Mouse (Mus musculus) embryonic facial prominence, embryonic 14.5 days (tissue): Measurements from ENCODE around the gene Phlpp1. TPM values are rescaled to one million over a fixed set of nuclear protein-coding genes. Genes with fewer than 3 reads are reported as not detected.
"Not testable (repeated sequence)": the region's sequence is repeated elsewhere in the genome, so short reads cannot be mapped to it uniquely, and the experiment has no call there.

Source experiments
- ATAC-seq: fragments of 200-750 bp; cut with Nextera tagmentation; 2 replicates; pipeline ENCODE4 v1.8.0; 2017; ENCODE audit warnings: low read depth, moderate number of reproducible peaks, moderate TSS enrichment
- DNase-seq: peaks from one replicate; pipeline ENCODE4 v3.0.0-alpha.2; 2015; ENCODE audit warnings: low spot score
- H3K27ac ChIP-seq: fragments of 300-500 bp; sonication (generic); replicated peaks from 2 replicates; pipeline ENCODE4 v1.5.1; 2014; ENCODE audit warnings: low read depth, mild to moderate bottlenecking, low read length, moderate library complexity
- H3K27me3 ChIP-seq: fragments of 300-500 bp; sonication (generic); replicated peaks from 2 replicates; pipeline ENCODE4 v1.6.1; 2014; ENCODE audit warnings: low read length; ENCODE audit not compliant: control insufficient read depth, insufficient read depth
- H3K36me3 ChIP-seq: fragments of 300-500 bp; sonication (generic); 2 replicates; pipeline ENCODE4 v1.6.1; 2014; ENCODE audit warnings: low read length, mixed read lengths; ENCODE audit not compliant: control insufficient read depth, insufficient read depth
- H3K4me1 ChIP-seq: fragments of 300-500 bp; sonication (generic); 2 replicates; pipeline ENCODE4 v1.6.1; 2014; ENCODE audit warnings: antibody characterized with exemption, low read length; ENCODE audit not compliant: control insufficient read depth, insufficient read depth
- H3K4me2 ChIP-seq: fragments of 300-500 bp; sonication (generic); 2 replicates; pipeline ENCODE4 v1.6.1; 2014; ENCODE audit warnings: low read depth, mild to moderate bottlenecking, low read length, moderate library complexity, mixed read lengths
- H3K4me3 ChIP-seq: fragments of 300-500 bp; sonication (generic); 2 replicates; pipeline ENCODE4 v1.5.1; 2014; ENCODE audit warnings: low read depth, mild to moderate bottlenecking, low read length
- H3K9ac ChIP-seq: fragments of 300-500 bp; sonication (generic); 2 replicates; pipeline ENCODE4 v1.6.1; 2014; ENCODE audit warnings: low read depth, mild to moderate bottlenecking, low read length, moderate library complexity, mixed read lengths
- H3K9me3 ChIP-seq: fragments of 300-500 bp; sonication (generic); 2 replicates; pipeline ENCODE4 v1.6.1; 2016; ENCODE audit warnings: low read length; ENCODE audit not compliant: control insufficient read depth
- WGBS: fragments of 180-500 bp; shearing (Covaris S2); extraction: QIAGEN DNeasy Blood & Tissue Kit; methylation state at CpG from one replicate; pipeline ENCODE4 v1.1.7; 2014; 5-methylcytosine and 5-hydroxymethylcytosine counted together
- polyA plus RNA-seq: library from polyadenylated mRNA; unstranded; fragments of >200 nt; fragmentation: Nextera tagmentation; extraction: Ambion mirVana; gene quantifications from 2 replicates; pipeline ENCODE4 v1.2.1, GENCODE M21; 2014

Gene Phlpp1
- polyA plus RNA-seq, 1 experiment from 2014 or later, result 5.1 TPM

- DNase-seq (no peak), ATAC-seq (no peak)
- Histone ChIP-seq H3K27me3 (no peaks in the 10 kb centered on the region), H3K9ac (no peak overlapping the region), H3K27ac (no peak overlapping the region), H3K4me2 (no peak overlapping the region), H3K4me3 (no peak overlapping the region), H3K36me3 (no peaks in the 10 kb centered on the region), H3K9me3 (no peaks in the 10 kb centered on the region), H3K4me1 (no peaks in the 10 kb centered on the region)
- 86% methylated on average over 3 of the region's 3 CpGs for WGBS
Observed at GRCm38 (mm10) chr1:106309394-106310039, 138.0 kb downstream of the Phlpp1 start.

GRCm38 (mm10) chr1:106310285-106310684 lies 138.7 kb downstream of the Phlpp1 start:
- 76% methylated on average over 2 of the region's 2 CpGs for WGBS
- Histone ChIP-seq H3K27ac (no peak overlapping the region), H3K4me2 (no peak overlapping the region), H3K27me3 (no peaks in the 10 kb centered on the region), H3K4me3 (no peak overlapping the region), H3K9me3 (no peaks in the 10 kb centered on the region), H3K36me3 (no peaks in the 10 kb centered on the region), H3K4me1 (no peaks in the 10 kb centered on the region), H3K9ac (no peak overlapping the region)
- ATAC-seq, result no peak
- no peak for DNase-seq

GRCm38 (mm10) chr1:106311830-106312229 lies 140.3 kb downstream of the Phlpp1 start:
- not testable (repeated sequence) for H3K36me3 ChIP-seq, H3K4me3 ChIP-seq, DNase-seq

GRCm38 (mm10) chr1:106314476-106314875 lies 142.9 kb downstream of the Phlpp1 start:
- Histone ChIP-seq H3K27ac (no peak overlapping the region), H3K27me3 (no peaks in the 10 kb centered on the region), H3K4me1 (peaks cover 8% of the 10 kb centered on the region; the same call in 1 of the 2 replicates), H3K9me3 (no peaks in the 10 kb centered on the region), H3K4me2 (no peak overlapping the region), H3K36me3 (no peaks in the 10 kb centered on the region), H3K4me3 (no peak overlapping the region), H3K9ac (no peak overlapping the region)
- DNase-seq (no peak), ATAC-seq (no peak)
- 86% methylated on average over 4 of the region's 4 CpGs for WGBS

More at GRCm38 (mm10) chr1:106311830-106312229, 140.3 kb downstream of the Phlpp1 start:
- not testable (repeated sequence) for H3K4me2 ChIP-seq, H3K27ac ChIP-seq, H3K4me1 ChIP-seq, H3K27me3 ChIP-seq, H3K9me3 ChIP-seq, H3K9ac ChIP-seq, ATAC-seq
- 93% methylated on average over 2 of the region's 2 CpGs for WGBS

GRCm38 (mm10) chr1:106316641-106317304 lies 145.2 kb downstream of the Phlpp1 start:
- no peaks in the 10 kb centered on the region for H3K9me3 ChIP-seq
- H3K4me2 ChIP-seq, result no peak overlapping the region
- no peak overlapping the region for H3K9ac ChIP-seq
- 76% methylated on average over 4 of the region's 4 CpGs for WGBS
- H3K27me3 ChIP-seq, result no peaks in the 10 kb centered on the region
- no peaks in the 10 kb centered on the region; the same call in 1 of the 2 replicates for H3K36me3 ChIP-seq
- H3K4me3 ChIP-seq, result no peak overlapping the region
- DNase-seq (no peak), ATAC-seq (no peak)
- H3K4me1 ChIP-seq, result peaks cover 8% of the 10 kb centered on the region; the same call in 1 of the 2 replicates
- no peak overlapping the region for H3K27ac ChIP-seq

DNA sequence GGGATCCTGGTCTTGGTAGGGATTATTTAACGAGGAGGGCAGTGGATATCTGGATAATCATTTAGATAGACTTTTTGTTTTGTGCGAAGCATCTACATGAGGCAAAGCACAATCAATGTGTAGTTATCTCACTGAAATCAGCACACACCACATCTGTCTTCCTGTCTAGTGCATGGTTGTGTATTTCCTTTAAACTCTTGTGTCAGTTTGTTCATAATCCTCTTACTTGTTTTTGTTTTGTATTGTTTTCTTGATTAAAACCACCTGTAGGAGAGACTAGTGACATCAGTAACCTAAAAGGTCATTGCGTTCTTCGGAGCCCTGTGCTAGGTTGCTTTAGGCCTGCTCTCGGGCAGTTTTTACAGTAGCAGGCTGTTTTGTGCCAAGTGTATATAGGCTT lies 146.8 kb downstream of the Phlpp1 start:
- DNase-seq, result no peak
- no peak overlapping the region for H3K27ac ChIP-seq
- H3K4me3 ChIP-seq, result no peak overlapping the region
- no peaks in the 10 kb centered on the region for H3K9me3 ChIP-seq
- H3K9ac ChIP-seq, result no peak overlapping the region
- no peaks in the 10 kb centered on the region for H3K27me3 ChIP-seq
- no peaks in the 10 kb centered on the region; the same call in 1 of the 2 replicates for H3K36me3 ChIP-seq
- H3K4me2 ChIP-seq, result no peak overlapping the region
- H3K4me1 ChIP-seq, result peaks cover 8% of the 10 kb centered on the region; the same call in 1 of the 2 replicates
- WGBS, result 70% methylated on average over 5 of the region's 5 CpGs
- ATAC-seq, result no peak

- Histone ChIP-seq H3K27me3 (no peaks in the 10 kb centered on the region), H3K4me3 (no peak overlapping the region), H3K36me3 (no peaks in the 10 kb centered on the region; the same call in 1 of the 2 replicates), H3K9me3 (no peaks in the 10 kb centered on the region), H3K4me2 (no peak overlapping the region), H3K4me1 (peaks cover 8% of the 10 kb centered on the region; the same call in 1 of the 2 replicates), H3K27ac (no peak overlapping the region), H3K9ac (no peak overlapping the region)
- ATAC-seq (no peak), DNase-seq (no peak)
- 96% methylated on average over 1 of the region's 1 CpGs for WGBS
Observed at GRCm38 (mm10) chr1:106320583-106320982, 149.0 kb downstream of the Phlpp1 start.

DNA sequence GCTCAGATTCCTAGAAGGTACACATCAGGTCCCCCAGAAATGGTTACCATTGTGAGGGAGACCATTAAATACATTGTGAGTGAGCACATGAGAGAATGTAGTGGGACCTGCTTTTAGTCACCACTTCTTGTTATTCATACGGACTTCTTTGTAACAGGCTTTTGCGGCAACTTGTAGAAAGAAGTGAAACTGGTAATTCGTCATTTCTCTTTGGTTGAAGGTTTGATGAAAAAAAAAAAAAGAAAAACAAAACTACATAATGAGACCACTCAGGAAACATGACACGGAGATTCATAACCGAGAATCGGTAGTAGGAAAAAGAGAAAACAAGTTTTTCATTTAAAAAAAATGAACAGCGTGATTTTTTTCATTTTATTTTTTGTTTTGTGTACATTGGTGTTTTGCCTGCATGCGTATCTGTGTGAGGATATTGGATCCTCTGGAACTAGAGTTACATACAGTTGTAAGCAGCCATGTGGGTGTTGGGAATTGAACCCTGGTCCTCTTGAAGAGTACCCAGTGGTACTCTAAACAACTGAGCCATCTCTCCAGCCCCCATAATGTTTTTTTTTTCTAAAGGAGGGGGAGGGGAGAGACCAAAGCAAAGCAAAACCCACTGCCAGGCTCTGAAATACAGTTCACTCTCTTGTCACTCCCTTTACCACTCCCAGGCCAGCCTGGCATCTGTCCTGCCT lies 150.0 kb downstream of the Phlpp1 start:
- peaks cover 8% of the 10 kb centered on the region; the same call in 1 of the 2 replicates for H3K4me1 ChIP-seq
- H3K27me3 ChIP-seq, result no peaks in the 10 kb centered on the region
- no peak overlapping the region for H3K4me3 ChIP-seq
- H3K36me3 ChIP-seq, result no peaks in the 10 kb centered on the region; the same call in 1 of the 2 replicates
- DNase-seq (peak; percentile 42), ATAC-seq (no peak)
- no peak overlapping the region for H3K27ac ChIP-seq
- no peak overlapping the region for H3K9ac ChIP-seq
- no peaks in the 10 kb centered on the region for H3K9me3 ChIP-seq
- no peak overlapping the region for H3K4me2 ChIP-seq
- 82% methylated on average over 8 of the region's 8 CpGs for WGBS
